Mouse (Mus musculus): Measurements from ENCODE around the gene Lce6a. TPM values are rescaled to one million over a fixed set of nuclear protein-coding genes. Genes with fewer than 3 reads are reported as not detected.

Gene Lce6a
- polyA plus RNA-seq, 1 experiment from 2014 or later, result not detected

DNA sequence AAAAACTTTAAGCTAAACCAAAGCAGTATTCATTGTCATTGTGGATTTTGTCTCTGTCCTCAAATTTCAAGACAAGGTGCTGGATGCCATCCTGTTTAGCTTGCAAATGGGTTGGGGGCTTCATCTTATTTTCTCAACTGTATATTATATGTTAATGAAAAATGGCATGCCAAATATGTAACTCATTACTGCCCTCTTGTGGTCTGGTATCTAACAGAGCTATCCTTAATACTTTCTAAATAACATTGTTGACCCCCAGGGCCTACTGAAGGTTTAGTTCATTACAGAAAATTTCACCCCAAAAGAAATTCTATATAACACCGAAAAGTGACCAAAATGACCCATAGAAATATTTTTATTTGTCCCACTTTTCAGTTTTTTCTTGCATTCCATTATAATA lies 19.3 kb downstream of the Lce6a start:
- H3K4me2 ChIP-seq (ENCODE audit: low read depth), result no peak overlapping the region
- ATAC-seq (ENCODE audit: insufficient read depth, low FRiP score, low TSS enrichment) (no peak), DNase-seq (ENCODE audit: low spot score) (no peak)
- H3K4me1 ChIP-seq (ENCODE audit: control insufficient read depth, insufficient read depth, low read length), result no peaks in the 10 kb centered on the region
- H3K36me3 ChIP-seq (ENCODE audit: control insufficient read depth, insufficient read depth, low read length), result no peaks in the 10 kb centered on the region
- no peak overlapping the region for H3K27ac ChIP-seq (ENCODE audit: low read depth, low read length)
- H3K27me3 ChIP-seq (ENCODE audit: control insufficient read depth, insufficient read depth, low read length), result no peaks in the 10 kb centered on the region
- WGBS, result 40% methylated on average over 1 of the region's 1 CpGs
- no peak overlapping the region for H3K9ac ChIP-seq (ENCODE audit: low read length)
- H3K4me3 ChIP-seq (ENCODE audit: low read depth, low read length), result no peak overlapping the region
- H3K9me3 ChIP-seq (ENCODE audit: control insufficient read depth, low read length), result 0 out of 2 replicates have a peak, but pooled peaks cover 3% of the 10 kb centered on the region

DNA sequence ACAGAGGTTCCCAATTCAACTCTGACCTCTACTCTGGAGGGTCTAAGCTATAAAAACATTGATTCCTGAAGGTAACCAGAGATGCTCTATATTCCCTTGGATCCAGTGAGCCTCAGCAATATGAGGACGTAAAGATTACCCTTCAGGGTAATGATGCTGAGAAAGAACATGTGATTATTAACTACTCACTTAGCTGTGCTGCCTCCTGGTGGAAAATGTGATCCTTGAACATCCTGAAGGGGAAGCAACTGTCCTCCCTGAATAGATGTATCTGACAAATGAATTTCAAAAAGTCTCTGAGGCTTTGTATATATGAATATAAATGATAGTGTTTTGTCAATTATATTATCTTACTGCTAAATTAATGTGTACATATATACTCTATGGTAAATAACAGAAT lies 21.0 kb downstream of the Lce6a start:
- H3K27me3 ChIP-seq (ENCODE audit: control insufficient read depth, insufficient read depth, low read length), result no peaks in the 10 kb centered on the region
- H3K4me1 ChIP-seq (ENCODE audit: control insufficient read depth, insufficient read depth, low read length), result no peaks in the 10 kb centered on the region
- ATAC-seq (ENCODE audit: insufficient read depth, low FRiP score, low TSS enrichment), result no peak
- H3K27ac ChIP-seq (ENCODE audit: low read depth, low read length), result no peak overlapping the region
- no peak overlapping the region for H3K4me3 ChIP-seq (ENCODE audit: low read depth, low read length)
- no peak overlapping the region for H3K4me2 ChIP-seq (ENCODE audit: low read depth)
- WGBS, result 35% methylated on average over 1 of the region's 1 CpGs
- H3K9ac ChIP-seq (ENCODE audit: low read length), result no peak overlapping the region
- H3K9me3 ChIP-seq (ENCODE audit: control insufficient read depth, low read length), result 0 out of 2 replicates have a peak, but pooled peaks cover 3% of the 10 kb centered on the region
- no peak for DNase-seq (ENCODE audit: low spot score)
- no peaks in the 10 kb centered on the region for H3K36me3 ChIP-seq (ENCODE audit: control insufficient read depth, insufficient read depth, low read length)

DNA sequence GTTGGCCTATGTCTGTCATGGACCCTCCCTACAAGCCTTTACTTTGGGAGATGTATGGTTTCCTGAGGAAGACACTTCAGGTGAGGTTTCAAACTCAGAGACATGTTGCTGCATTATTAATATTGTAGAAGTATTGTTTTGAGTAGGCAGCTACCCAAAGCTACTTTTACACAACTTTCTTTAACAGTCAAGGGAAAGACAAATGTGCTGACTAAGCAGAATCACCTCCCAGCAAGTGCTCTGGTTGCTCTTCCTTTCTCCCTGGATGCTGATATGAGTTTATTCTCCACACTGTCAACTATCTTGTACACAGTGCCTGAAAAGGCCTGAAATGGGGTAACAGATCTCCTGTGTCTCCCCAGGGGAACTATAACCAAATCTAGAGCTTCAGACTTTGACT lies 21.5 kb downstream of the Lce6a start:
- Histone ChIP-seq H3K9ac (ENCODE audit: low read length) (no peak overlapping the region), H3K27ac (ENCODE audit: low read depth, low read length) (no peak overlapping the region), H3K4me2 (ENCODE audit: low read depth) (no peak overlapping the region), H3K4me1 (ENCODE audit: control insufficient read depth, insufficient read depth, low read length) (no peaks in the 10 kb centered on the region), H3K36me3 (ENCODE audit: control insufficient read depth, insufficient read depth, low read length) (no peaks in the 10 kb centered on the region), H3K4me3 (ENCODE audit: low read depth, low read length) (no peak overlapping the region), H3K9me3 (ENCODE audit: control insufficient read depth, low read length) (0 out of 2 replicates have a peak, but pooled peaks cover 3% of the 10 kb centered on the region), H3K27me3 (ENCODE audit: control insufficient read depth, insufficient read depth, low read length) (no peaks in the 10 kb centered on the region)
- DNase-seq (ENCODE audit: low spot score) (no peak), ATAC-seq (ENCODE audit: insufficient read depth, low FRiP score, low TSS enrichment) (no peak)

DNA sequence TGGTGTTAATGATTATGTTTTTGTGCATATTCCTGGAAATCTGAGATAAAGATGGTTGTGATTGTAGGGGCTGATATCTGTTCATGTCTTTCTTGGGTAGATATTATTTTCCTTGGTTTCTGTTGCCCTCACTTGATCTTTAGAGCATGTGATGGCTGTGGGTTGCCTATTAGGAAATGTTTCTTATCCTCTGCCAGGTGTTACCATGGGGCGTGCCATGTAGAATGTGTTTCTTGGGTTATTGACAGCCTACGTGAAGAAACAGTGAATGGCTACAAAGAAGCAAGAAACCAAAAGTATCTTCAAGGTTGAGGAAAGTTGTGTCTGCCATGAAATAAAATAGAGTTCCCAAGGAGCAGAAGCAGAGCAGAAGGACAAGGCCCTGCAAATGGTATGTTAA lies 23.0 kb downstream of the Lce6a start:
- Histone ChIP-seq H3K4me2 (ENCODE audit: low read depth) (no peak overlapping the region), H3K36me3 (ENCODE audit: control insufficient read depth, insufficient read depth, low read length) (no peaks in the 10 kb centered on the region), H3K27me3 (ENCODE audit: control insufficient read depth, insufficient read depth, low read length) (no peaks in the 10 kb centered on the region), H3K27ac (ENCODE audit: low read depth, low read length) (no peak overlapping the region), H3K9me3 (ENCODE audit: control insufficient read depth, low read length) (0 out of 2 replicates have a peak, but pooled peaks cover 3% of the 10 kb centered on the region), H3K9ac (ENCODE audit: low read length) (no peak overlapping the region), H3K4me3 (ENCODE audit: low read depth, low read length) (no peak overlapping the region), H3K4me1 (ENCODE audit: control insufficient read depth, insufficient read depth, low read length) (no peaks in the 10 kb centered on the region)
- WGBS, result 88% methylated on average over 2 of the region's 2 CpGs
- ATAC-seq (ENCODE audit: insufficient read depth, low FRiP score, low TSS enrichment) (no peak), DNase-seq (ENCODE audit: low spot score) (no peak)

DNA sequence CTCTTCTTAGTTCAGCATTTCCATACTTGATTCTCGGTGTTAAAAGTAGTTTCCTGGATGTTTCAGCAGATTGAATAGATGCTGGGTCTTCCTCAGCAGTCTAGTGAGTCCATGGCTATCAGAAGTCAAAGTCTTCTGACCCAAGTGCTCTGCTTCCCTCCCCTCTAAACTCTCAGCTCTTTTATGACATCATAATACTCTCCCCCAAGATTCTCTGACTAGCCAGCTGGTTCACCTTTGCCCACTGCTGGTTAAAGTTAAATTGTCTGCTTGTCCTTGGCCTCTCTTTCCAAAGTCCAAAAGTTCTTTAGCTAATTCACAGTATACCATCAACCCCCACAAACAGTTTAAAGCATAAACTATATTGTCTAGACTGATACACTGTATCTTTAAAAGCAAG lies 32.6 kb downstream of the Lce6a start, which contains the start of gene Smcp:
Gene Smcp (minus strand): TSS at position 140 of the 400 bp plus-strand sequence.
- Histone ChIP-seq H3K36me3 (ENCODE audit: control insufficient read depth, insufficient read depth, low read length) (no peaks in the 10 kb centered on the region), H3K9ac (ENCODE audit: low read length) (no peak within 1 kb of the TSS), H3K4me1 (ENCODE audit: control insufficient read depth, insufficient read depth, low read length) (no peaks in the 10 kb centered on the region), H3K4me3 (ENCODE audit: low read depth, low read length) (no peak within 1 kb of the TSS), H3K27ac (ENCODE audit: low read depth, low read length) (no peak within 1 kb of the TSS), H3K4me2 (ENCODE audit: low read depth) (no peak within 1 kb of the TSS), H3K9me3 (ENCODE audit: control insufficient read depth, low read length) (no peaks in the 10 kb centered on the region), H3K27me3 (ENCODE audit: control insufficient read depth, insufficient read depth, low read length) (no peaks in the 10 kb centered on the region)
- WGBS, result 69% methylated on average over 1 of the region's 1 CpGs
- DNase-seq (ENCODE audit: low spot score) (no peak), ATAC-seq (ENCODE audit: insufficient read depth, low FRiP score, low TSS enrichment) (no peak)

DNA sequence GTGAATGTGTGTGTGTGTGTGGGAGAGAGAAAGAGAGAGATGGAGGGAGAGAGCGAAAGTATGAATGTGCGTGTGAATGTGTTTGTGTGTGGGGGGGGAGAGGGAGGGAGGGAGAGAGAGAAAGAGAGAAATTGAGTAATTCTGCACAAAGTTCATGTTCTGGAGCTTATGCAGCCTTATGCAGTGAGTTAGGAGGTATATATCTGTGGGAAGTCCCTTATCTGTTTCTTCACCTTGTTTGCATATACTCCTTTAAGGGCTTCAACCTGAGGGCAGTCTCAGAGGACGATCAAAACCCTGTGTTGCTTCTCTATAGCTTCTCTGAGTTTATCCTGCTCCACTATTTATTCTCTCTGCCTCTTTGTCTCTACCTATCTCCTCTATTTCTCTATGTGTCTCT lies 34.3 kb downstream of the Lce6a start:
- DNase-seq (ENCODE audit: low spot score) (no peak), ATAC-seq (ENCODE audit: insufficient read depth, low FRiP score, low TSS enrichment) (no peak)
- Histone ChIP-seq H3K4me1 (ENCODE audit: control insufficient read depth, insufficient read depth, low read length) (no peaks in the 10 kb centered on the region), H3K4me2 (ENCODE audit: low read depth) (no peak overlapping the region), H3K27me3 (ENCODE audit: control insufficient read depth, insufficient read depth, low read length) (no peaks in the 10 kb centered on the region), H3K27ac (ENCODE audit: low read depth, low read length) (no peak overlapping the region), H3K9me3 (ENCODE audit: control insufficient read depth, low read length) (no peaks in the 10 kb centered on the region), H3K9ac (ENCODE audit: low read length) (no peak overlapping the region), H3K36me3 (ENCODE audit: control insufficient read depth, insufficient read depth, low read length) (no peaks in the 10 kb centered on the region), H3K4me3 (ENCODE audit: low read depth, low read length) (no peak overlapping the region)
- 84% methylated on average over 3 of the region's 3 CpGs for WGBS

DNA sequence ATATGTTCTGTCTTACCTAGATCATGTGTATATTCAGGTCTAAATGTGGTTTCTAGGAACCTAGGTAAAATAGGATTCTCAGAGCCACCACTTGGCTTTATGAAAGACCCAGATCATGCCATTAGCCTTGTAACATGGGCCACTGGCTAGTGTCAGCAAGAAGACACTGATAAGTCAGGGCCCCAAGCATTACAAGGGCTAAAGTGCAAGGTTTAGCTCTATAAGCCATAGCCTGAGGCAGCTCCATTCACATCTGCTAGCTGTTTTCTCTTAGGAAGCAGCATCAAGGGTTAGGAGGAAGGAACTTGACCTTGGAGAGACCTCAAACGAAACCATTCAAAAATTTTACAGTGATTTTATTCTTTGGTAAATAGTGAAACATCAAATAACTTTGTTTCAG lies 36.4 kb downstream of the Lce6a start:
- Histone ChIP-seq H3K27me3 (ENCODE audit: control insufficient read depth, insufficient read depth, low read length) (no peaks in the 10 kb centered on the region), H3K27ac (ENCODE audit: low read depth, low read length) (no peak overlapping the region), H3K4me2 (ENCODE audit: low read depth) (no peak overlapping the region), H3K9me3 (ENCODE audit: control insufficient read depth, low read length) (no peaks in the 10 kb centered on the region), H3K4me3 (ENCODE audit: low read depth, low read length) (no peak overlapping the region), H3K9ac (ENCODE audit: low read length) (no peak overlapping the region), H3K36me3 (ENCODE audit: control insufficient read depth, insufficient read depth, low read length) (no peaks in the 10 kb centered on the region), H3K4me1 (ENCODE audit: control insufficient read depth, insufficient read depth, low read length) (no peaks in the 10 kb centered on the region)
- 61% methylated on average over 1 of the region's 1 CpGs for whole genome bisulfite sequencing
- DNase-seq (ENCODE audit: low spot score) (no peak), ATAC-seq (ENCODE audit: insufficient read depth, low FRiP score, low TSS enrichment) (no peak)

DNA sequence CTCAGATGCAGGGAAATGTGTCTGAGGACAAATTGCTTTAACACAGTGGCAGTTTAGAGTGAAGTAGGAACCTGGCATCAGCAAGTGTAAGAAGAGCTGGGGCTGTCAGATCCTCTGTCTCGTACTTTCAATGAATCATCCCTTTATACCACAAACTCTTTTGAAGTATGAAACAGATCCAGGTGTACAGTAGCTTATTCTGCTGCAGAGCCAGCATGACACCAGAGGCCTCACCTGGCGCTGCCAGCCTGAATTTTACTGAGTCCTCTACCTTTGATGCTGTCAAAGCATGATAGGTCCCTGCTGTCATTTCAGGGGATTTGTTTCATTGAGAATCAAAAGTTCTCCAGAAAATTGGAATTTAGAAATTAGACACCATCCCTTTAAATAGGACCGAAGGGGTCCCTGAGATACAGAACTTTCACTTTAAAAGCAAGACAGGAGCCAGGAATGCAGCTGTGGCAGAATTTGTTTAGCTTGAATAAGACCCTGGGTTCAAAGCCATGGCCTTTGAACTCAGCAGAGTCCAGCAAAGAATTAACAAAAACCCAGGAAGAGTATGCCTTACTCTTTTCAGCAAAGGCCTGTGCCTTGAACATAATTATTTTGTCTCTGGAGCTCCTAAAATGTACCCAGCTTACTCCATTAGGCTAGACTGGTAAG lies 38.2 kb downstream of the Lce6a start:
- Histone ChIP-seq H3K27ac (ENCODE audit: low read depth, low read length) (no peak overlapping the region), H3K36me3 (ENCODE audit: control insufficient read depth, insufficient read depth, low read length) (no peaks in the 10 kb centered on the region), H3K9ac (ENCODE audit: low read length) (no peak overlapping the region), H3K4me2 (ENCODE audit: low read depth) (no peak overlapping the region), H3K27me3 (ENCODE audit: control insufficient read depth, insufficient read depth, low read length) (no peaks in the 10 kb centered on the region), H3K9me3 (ENCODE audit: control insufficient read depth, low read length) (no peaks in the 10 kb centered on the region), H3K4me1 (ENCODE audit: control insufficient read depth, insufficient read depth, low read length) (no peaks in the 10 kb centered on the region), H3K4me3 (ENCODE audit: low read depth, low read length) (no peak overlapping the region)
- 63% methylated on average over 3 of the region's 3 CpGs for WGBS
- no peak for ATAC-seq (ENCODE audit: insufficient read depth, low FRiP score, low TSS enrichment)
- no peak for DNase-seq (ENCODE audit: low spot score)

DNA sequence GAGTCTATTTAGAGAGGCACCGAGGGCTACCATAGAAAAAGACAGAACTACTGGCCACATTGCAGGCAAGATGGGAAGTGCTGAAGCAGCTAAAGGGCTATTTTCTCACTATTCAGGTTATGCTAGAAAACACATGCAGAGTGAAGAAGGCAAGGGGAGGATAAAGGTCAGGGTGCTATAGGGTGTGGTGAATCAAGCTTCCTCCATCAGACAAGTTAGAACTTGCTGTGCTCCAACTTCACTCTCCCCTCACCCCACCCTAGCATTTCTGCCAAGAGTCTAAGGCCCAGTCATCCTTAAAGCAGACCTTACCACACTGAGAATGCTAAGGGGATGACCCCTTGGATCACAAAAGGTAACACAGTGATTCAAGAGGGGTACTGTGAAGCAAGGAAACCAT lies 42.0 kb downstream of the Lce6a start:
- Histone ChIP-seq H3K4me1 (ENCODE audit: control insufficient read depth, insufficient read depth, low read length) (no peaks in the 10 kb centered on the region), H3K27me3 (ENCODE audit: control insufficient read depth, insufficient read depth, low read length) (no peaks in the 10 kb centered on the region), H3K4me2 (ENCODE audit: low read depth) (no peak overlapping the region), H3K27ac (ENCODE audit: low read depth, low read length) (no peak overlapping the region), H3K4me3 (ENCODE audit: low read depth, low read length) (no peak overlapping the region), H3K9ac (ENCODE audit: low read length) (no peak overlapping the region), H3K9me3 (ENCODE audit: control insufficient read depth, low read length) (no peaks in the 10 kb centered on the region), H3K36me3 (ENCODE audit: control insufficient read depth, insufficient read depth, low read length) (no peaks in the 10 kb centered on the region)
- 74% methylated on average over 1 of the region's 1 CpGs for WGBS
- ATAC-seq (ENCODE audit: insufficient read depth, low FRiP score, low TSS enrichment) (no peak), DNase-seq (ENCODE audit: low spot score) (no peak)

Data from neural tube, embryonic 11.5 days (tissue).